Mouse (Mus musculus) C2C12 (cell line): ENCODE data around the gene Sephs1. TPM values are rescaled to one million over a fixed set of nuclear protein-coding genes. Genes with fewer than 3 reads are reported as not detected.
A peak's percentile ranks its signal among the peaks of the same experiment; 100 is the strongest.

Source experiments
- H3K27me3 ChIP-seq: one replicate; pipeline ENCODE4 v1.6.1; 2011; ENCODE audit not compliant: control insufficient read depth, insufficient read depth, insufficient read length
- H3K36me3 ChIP-seq: one replicate; pipeline ENCODE4 v1.6.1; 2011; ENCODE audit not compliant: control insufficient read depth, insufficient read depth
- H3K4me3 ChIP-seq: one replicate; pipeline ENCODE4 v1.5.1; 2011; ENCODE audit warnings: mild to moderate bottlenecking, control low read depth; ENCODE audit not compliant: poor library complexity, insufficient read depth, severe bottlenecking
- H3K79me2 ChIP-seq: one replicate; pipeline ENCODE4 v1.6.1; 2011; ENCODE audit not compliant: control insufficient read depth, insufficient read depth
- H3K79me3 ChIP-seq: one replicate; pipeline ENCODE4 v1.6.1; 2011; ENCODE audit warnings: low read depth, control low read depth
- H3ac ChIP-seq: one replicate; pipeline ENCODE3; 2011; ENCODE audit warnings: low read depth; ENCODE audit not compliant: control insufficient read depth, insufficient read length
- CEBPB ChIP-seq: IDR thresholded peaks from one replicate; pipeline ENCODE4 v1.6.1; 2011; ENCODE audit warnings: low read depth, mild to moderate bottlenecking, control low read depth, moderate library complexity
- CTCF ChIP-seq: IDR thresholded peaks from one replicate; pipeline ENCODE4 v1.5.1; 2011; ENCODE audit not compliant: control insufficient read depth, insufficient read depth, insufficient read length
- FOSL1 ChIP-seq: IDR thresholded peaks from one replicate; pipeline ENCODE4 v1.8.0; 2011; ENCODE audit warnings: mild to moderate bottlenecking, low read length; ENCODE audit not compliant: poor library complexity, insufficient read depth, severe bottlenecking
- MAX ChIP-seq: IDR thresholded peaks from one replicate; pipeline ENCODE4 v1.6.1; 2011; ENCODE audit warnings: mild to moderate bottlenecking, control low read depth
- MYOD1 ChIP-seq: IDR thresholded peaks from one replicate; pipeline ENCODE4 v1.6.1; 2011; ENCODE audit warnings: low read depth; ENCODE audit not compliant: control insufficient read depth, insufficient read length
- MYOG ChIP-seq: IDR thresholded peaks from one replicate; pipeline ENCODE4 v1.6.1; 2011; ENCODE audit not compliant: control insufficient read depth, insufficient read length; ENCODE audit errors: extremely low read depth
- USF1 ChIP-seq: IDR thresholded peaks from one replicate; pipeline ENCODE4 v1.6.1; 2011; ENCODE audit warnings: low read depth, mild to moderate bottlenecking, control low read depth, moderate library complexity
- long read RNA-seq, 2 experiments: library from polyadenylated mRNA; unstranded; transcript quantifications; one replicate each; pipeline ENCODE4 v2.0.0; 2019 to 2020
- polyA plus RNA-seq: library from polyadenylated mRNA; unstranded; fragments of >200 nt; fragmentation: generic; extraction: Trizol; gene quantifications from one replicate; pipeline ENCODE4 v1.2.1, GENCODE M21; 2012; ENCODE audit warnings: missing spikeins

The Sephs1 gene
- 27.4 TPM for polyA plus RNA-seq
- long read RNA-seq, experiment 1, full-length matches to known transcripts, result 34 of 41 reads
- long read RNA-seq, experiment 1, partial matches to known transcripts, result 4 of 41 reads
- long read RNA-seq, experiment 1, other reads (novel, unspliced or antisense), result 3 of 41 reads
- long read RNA-seq, experiment 2, full-length matches to known transcripts, result 178 of 210 reads
- long read RNA-seq, experiment 2, partial matches to known transcripts, result 10 of 210 reads
- long read RNA-seq, experiment 2, other reads (novel, unspliced or antisense), result 22 of 210 reads

DNA sequence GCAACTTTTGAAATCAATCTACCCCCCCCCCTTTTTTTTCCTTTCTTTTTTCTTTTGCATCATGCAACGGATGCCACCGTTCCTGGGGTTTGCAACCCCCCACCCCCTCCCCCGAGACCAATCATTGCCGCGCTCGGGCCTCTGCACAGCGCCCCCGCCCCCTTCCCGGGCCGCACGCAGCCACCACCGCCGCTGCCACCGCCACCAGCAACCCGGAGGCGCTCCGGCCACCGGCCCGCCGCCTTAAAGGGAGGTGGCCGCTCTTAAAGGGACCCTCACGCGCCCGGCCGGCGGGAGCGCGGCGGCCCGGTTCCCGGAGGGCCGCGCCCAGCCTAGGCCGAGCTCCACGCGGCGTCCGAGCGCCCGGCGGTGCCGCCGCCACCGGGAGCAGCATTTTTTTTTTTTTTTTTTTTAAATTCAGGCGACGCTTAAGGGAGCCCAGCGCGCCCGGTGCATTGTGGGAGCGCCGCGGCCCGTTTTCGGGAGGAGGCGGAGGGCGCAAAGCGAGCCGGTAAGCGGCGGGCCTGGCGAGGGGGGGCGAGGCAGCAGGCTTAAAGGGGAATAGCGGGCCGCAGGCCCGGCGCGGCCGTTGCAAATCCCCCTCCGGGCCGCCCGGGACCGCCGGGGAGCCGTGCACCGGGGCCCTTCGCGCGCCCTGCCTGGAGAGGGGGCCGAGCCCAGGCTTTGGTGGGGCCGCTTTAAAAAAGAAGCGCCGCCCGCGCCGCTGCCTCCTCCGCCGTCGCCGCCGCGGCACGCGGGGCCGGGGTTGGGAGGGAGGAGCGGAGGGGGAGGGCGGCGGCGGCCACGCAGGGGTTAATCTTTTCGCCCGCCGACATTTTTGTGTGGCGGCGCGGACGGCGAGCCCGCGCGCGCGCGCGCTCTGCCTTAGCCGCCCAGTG is at the start of gene Sephs1:
Gene Sephs1, plus strand, starts transcription at position 215 of the 899 bp plus-strand sequence.
- no peak for TF ChIP-seq CEBPB
- TF ChIP-seq CTCF, result no peak
- no peak for TF ChIP-seq MYOG
- TF ChIP-seq MYOD1, result no peak
- no peak for TF ChIP-seq FOSL1
- no peak for TF ChIP-seq MAX
- TF ChIP-seq USF1, result no peak
- Histone ChIP-seq H3ac (peak within 1 kb of the TSS; percentile 98), H3K79me3 (peaks cover 37% of the 10 kb centered on the region), H3K27me3 (no peaks in the 10 kb centered on the region), H3K79me2 (peaks cover 48% of the 10 kb centered on the region), H3K36me3 (peaks cover 26% of the 10 kb centered on the region), H3K4me3 (peak within 1 kb of the TSS; percentile 85)

DNA sequence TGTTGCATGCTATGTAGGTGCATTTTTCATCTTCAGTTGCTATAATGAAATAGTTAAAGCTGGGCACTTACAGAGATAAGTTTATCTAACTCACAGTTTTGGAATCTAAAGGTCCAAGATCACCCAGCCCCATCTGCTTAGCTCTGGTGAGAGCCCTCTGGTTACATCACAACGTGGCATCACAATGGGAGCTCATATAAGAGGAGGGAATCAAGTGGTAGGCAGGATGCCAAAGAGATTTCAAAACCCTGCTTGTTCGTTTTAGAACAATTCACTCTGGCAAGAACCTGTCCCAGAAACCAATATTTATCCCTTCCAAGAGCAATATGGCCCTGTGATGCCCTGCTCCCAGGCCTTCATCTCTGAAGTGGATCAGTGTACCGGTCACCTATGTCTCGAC is 49.2 kb upstream of the Sephs1 start:
- TF ChIP-seq MYOD1, result no peak
- no peak for TF ChIP-seq CTCF
- TF ChIP-seq MAX, result no peak
- no peak for TF ChIP-seq FOSL1
- no peak for TF ChIP-seq MYOG
- TF ChIP-seq USF1, result no peak
- no peak for TF ChIP-seq CEBPB
- no peaks in the 10 kb centered on the region for H3K79me2 ChIP-seq
- no peak overlapping the region for H3ac ChIP-seq
- H3K36me3 ChIP-seq, result no peaks in the 10 kb centered on the region
- peaks cover 51% of the 10 kb centered on the region for H3K27me3 ChIP-seq
- no peak overlapping the region for H3K4me3 ChIP-seq
- no peaks in the 10 kb centered on the region for H3K79me3 ChIP-seq

DNA sequence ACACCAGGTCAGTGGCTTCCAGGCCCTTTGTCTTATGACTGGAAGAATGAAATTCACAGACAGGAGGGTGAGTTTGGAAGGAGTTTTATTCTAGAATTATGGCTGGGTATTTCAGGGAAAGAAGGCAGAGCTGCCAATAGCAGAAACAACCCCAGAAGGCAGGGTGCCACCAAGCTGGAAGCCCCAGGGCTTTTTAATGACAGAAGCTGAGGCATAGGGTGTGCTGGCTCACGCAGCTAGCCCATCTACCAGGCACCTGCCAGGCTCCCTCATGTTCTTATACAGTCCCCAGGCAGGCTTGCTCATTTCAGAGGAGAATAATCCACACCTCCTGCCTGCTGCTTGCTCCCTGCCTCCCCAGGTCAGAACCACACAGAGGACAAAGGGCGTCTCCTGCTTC is 31.9 kb upstream of the Sephs1 start:
- TF ChIP-seq FOSL1 (no peak), MYOG (no peak), MYOD1 (no peak), CEBPB (no peak), CTCF (no peak), MAX (no peak)
- H3K79me2 ChIP-seq, result no peaks in the 10 kb centered on the region
- no peak overlapping the region for H3ac ChIP-seq
- no peaks in the 10 kb centered on the region for H3K36me3 ChIP-seq
- no peak overlapping the region for H3K4me3 ChIP-seq
- H3K79me3 ChIP-seq, result no peaks in the 10 kb centered on the region
- H3K27me3 ChIP-seq, result peaks cover 24% of the 10 kb centered on the region

DNA sequence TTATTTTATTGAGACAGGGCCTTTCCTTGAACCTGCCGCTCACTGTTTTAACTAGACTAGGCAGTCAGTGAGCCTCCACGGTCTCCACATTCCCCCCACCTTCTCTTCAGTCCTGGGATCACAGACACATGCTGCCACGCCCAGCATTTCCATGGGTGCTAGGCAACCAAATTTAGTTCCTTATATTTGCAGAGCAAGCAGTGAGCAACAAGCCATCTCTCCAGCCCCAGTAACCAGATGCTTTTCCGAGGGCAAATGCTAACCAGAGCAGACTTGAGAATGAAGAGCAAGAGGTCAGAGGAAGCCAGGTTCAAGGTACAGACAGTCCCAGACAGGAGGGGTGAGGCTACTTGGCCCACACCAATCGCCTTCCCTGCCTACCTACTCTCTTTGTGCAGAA is 24.2 kb upstream of the Sephs1 start:
- Histone ChIP-seq H3K79me2 (no peaks in the 10 kb centered on the region), H3K79me3 (no peaks in the 10 kb centered on the region), H3K4me3 (no peak overlapping the region), H3K27me3 (peaks cover 14% of the 10 kb centered on the region), H3K36me3 (no peaks in the 10 kb centered on the region), H3ac (no peak overlapping the region)
- TF ChIP-seq CEBPB (no peak), USF1 (no peak), CTCF (no peak), MYOD1 (no peak)

DNA sequence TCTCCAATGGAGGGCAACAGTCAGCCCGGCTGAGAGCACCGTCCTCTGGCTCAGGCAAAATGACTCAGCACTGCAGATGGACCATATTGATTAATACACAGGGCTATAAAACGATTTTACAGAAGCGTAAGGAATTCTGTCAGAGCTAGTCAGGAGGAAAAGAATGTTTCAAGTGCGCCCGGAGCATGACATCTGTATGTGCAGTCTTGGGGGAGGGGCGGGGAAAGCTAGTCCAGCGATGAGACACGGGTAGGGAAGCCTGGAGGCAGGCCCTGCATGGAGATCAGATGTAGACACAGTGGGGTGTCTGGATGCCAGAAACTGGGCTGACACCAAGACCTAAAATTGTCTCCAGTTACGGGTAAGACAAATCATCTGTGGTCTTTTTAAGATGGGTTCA is 23.2 kb upstream of the Sephs1 start:
- H3K36me3 ChIP-seq, result no peaks in the 10 kb centered on the region
- TF ChIP-seq CEBPB, result no peak
- no peak overlapping the region for H3K4me3 ChIP-seq
- peaks cover 10% of the 10 kb centered on the region for H3K27me3 ChIP-seq
- no peaks in the 10 kb centered on the region for H3K79me2 ChIP-seq
- no peaks in the 10 kb centered on the region for H3K79me3 ChIP-seq
- H3ac ChIP-seq, result no peak overlapping the region
